Mouse (Mus musculus) MEL (cell line): Measurements from ENCODE around the gene Elp5. TPM values are rescaled to one million over a fixed set of nuclear protein-coding genes. Genes with fewer than 3 reads are reported as not detected.

Source experiments
- DNase-seq: peaks from one replicate; pipeline ENCODE4 v3.0.0; 2011; ENCODE audit warnings: low read depth, low spot score
- H3K27ac ChIP-seq: 2 replicates; pipeline ENCODE4 v1.5.1; 2012; ENCODE audit warnings: low read depth, mild to moderate bottlenecking, control low read depth, low read length, moderate library complexity; ENCODE audit not compliant: control insufficient read depth
- H3K27me3 ChIP-seq, 2 experiments: fragments of 150-350 bp in 1 of 2; sonication (generic) in 1 of 2; 2 replicates each; pipeline ENCODE4 v1.6.1; 2012; ENCODE audit warnings: low read length in 2 of 2, mild to moderate bottlenecking in 2 of 2, improper control_type of control experiment in 1 of 2, moderate library complexity in 1 of 2; ENCODE audit not compliant: insufficient read depth in 2 of 2, control insufficient read depth in 1 of 2
- H3K36me3 ChIP-seq, 2 experiments: 2 replicates each; pipeline ENCODE4 v1.6.1; 2012 to 2014; ENCODE audit warnings: low read length in 2 of 2, improper control_type of control experiment in 1 of 2, inconsistent platforms in 1 of 2, mild to moderate bottlenecking in 1 of 2; ENCODE audit not compliant: insufficient read depth in 2 of 2, control insufficient read depth in 1 of 2
- H3K4me1 ChIP-seq, 2 experiments: fragments of 150-350 bp in 1 of 2; sonication (generic) in 1 of 2; 2 replicates each; pipeline ENCODE4 v1.6.1; 2012; ENCODE audit warnings: low read length in 2 of 2, improper control_type of control experiment in 1 of 2, mild to moderate bottlenecking in 1 of 2; ENCODE audit not compliant: insufficient read depth in 2 of 2, control insufficient read depth in 1 of 2
- H3K4me3 ChIP-seq, 2 experiments: fragments of 150-350 bp in 1 of 2; sonication (generic) in 1 of 2; 2 replicates each; pipeline ENCODE4 v1.5.1; 2012; ENCODE audit warnings: low read depth in 2 of 2, low read length in 2 of 2, mild to moderate bottlenecking in 2 of 2, moderate library complexity in 2 of 2, control low read depth in 1 of 2, improper control_type of control experiment in 1 of 2; ENCODE audit not compliant: control insufficient read depth in 1 of 2, insufficient read depth in 1 of 2
- H3K79me2 ChIP-seq: 2 replicates; pipeline ENCODE4 v1.6.1; 2012; ENCODE audit warnings: mild to moderate bottlenecking, low read length, moderate library complexity; ENCODE audit not compliant: control insufficient read depth, poor library complexity, insufficient read depth
- H3K9ac ChIP-seq: 2 replicates; pipeline ENCODE4 v1.6.1; 2012; ENCODE audit warnings: low read depth, mild to moderate bottlenecking, control low read depth, low read length, moderate library complexity; ENCODE audit not compliant: control insufficient read depth, poor library complexity, severe bottlenecking
- H3K9me3 ChIP-seq: fragments of 150-350 bp; sonication (generic); replicated peaks from 2 replicates; pipeline ENCODE4 v1.6.1; 2012; ENCODE audit warnings: mild to moderate bottlenecking, low read length, improper control_type of control experiment, moderate library complexity; ENCODE audit not compliant: insufficient read depth
- CHD1 ChIP-seq: IDR thresholded peaks from 2 replicates; pipeline ENCODE4 v1.6.1; 2012; ENCODE audit warnings: low read depth, mild to moderate bottlenecking, inconsistent platforms, low read length, improper control_type of control experiment
- CTCF ChIP-seq, 3 experiments: IDR thresholded peaks in 2 of 3; conservative IDR thresholded peaks in 1 of 3; 2 replicates each; pipeline ENCODE4 v1.5.1; 2011 to 2012; ENCODE audit warnings: low read length in 3 of 3, low read depth in 2 of 3, mild to moderate bottlenecking in 2 of 3, improper control_type of control experiment in 1 of 3, inconsistent platforms in 1 of 3, mixed read lengths in 1 of 3, moderate library complexity in 1 of 3; ENCODE audit not compliant: control insufficient read depth in 1 of 3, insufficient read depth in 1 of 3, poor library complexity in 1 of 3, severe bottlenecking in 1 of 3
- EP300 ChIP-seq, 2 experiments: IDR thresholded peaks; 2 replicates each; pipeline ENCODE4 v1.6.1; 2011; ENCODE audit warnings: improper control_type of control experiment in 2 of 2, low read length in 2 of 2, low read depth in 1 of 2, mild to moderate bottlenecking in 1 of 2
- ETS1 ChIP-seq: IDR thresholded peaks from 2 replicates; pipeline ENCODE4 v1.6.1; 2012; ENCODE audit warnings: low read depth, mild to moderate bottlenecking, inconsistent platforms, low read length, improper control_type of control experiment, moderate library complexity
- HCFC1 ChIP-seq: IDR thresholded peaks from 2 replicates; pipeline ENCODE4 v1.6.1; 2012; ENCODE audit warnings: low read depth, mild to moderate bottlenecking, inconsistent platforms, low read length, improper control_type of control experiment, moderate library complexity
- KAT2A ChIP-seq: conservative IDR thresholded peaks from 2 replicates; pipeline ENCODE4 v1.6.1; 2012; ENCODE audit warnings: low read depth, low read length, improper control_type of control experiment, inconsistent platforms
- MAFK ChIP-seq: IDR thresholded peaks from 2 replicates; pipeline ENCODE4 v1.6.1; 2011; ENCODE audit warnings: low read depth, mild to moderate bottlenecking, low read length, improper control_type of control experiment, borderline replicate concordance
- MAX ChIP-seq: IDR thresholded peaks from 2 replicates; pipeline ENCODE4 v1.6.1; 2011; ENCODE audit warnings: low read length, improper control_type of control experiment
- MEF2A ChIP-seq: IDR thresholded peaks from 2 replicates; pipeline ENCODE4 v1.6.1; 2014; ENCODE audit warnings: low read depth, mild to moderate bottlenecking, inconsistent platforms, low read length, improper control_type of control experiment; ENCODE audit not compliant: poor library complexity, insufficient replicate concordance, severe bottlenecking; ENCODE audit errors: extremely low read depth
- MXI1 ChIP-seq: IDR thresholded peaks from 2 replicates; pipeline ENCODE4 v1.6.1; 2011; ENCODE audit warnings: mild to moderate bottlenecking, low read depth, low read length, improper control_type of control experiment
- NELFE ChIP-seq: IDR thresholded peaks from 2 replicates; pipeline ENCODE4 v1.6.1; 2011; ENCODE audit warnings: low read depth, low read length, improper control_type of control experiment
- NRF1 ChIP-seq: IDR thresholded peaks from 2 replicates; pipeline ENCODE4 v1.6.1; 2014; ENCODE audit warnings: low read depth, mild to moderate bottlenecking, inconsistent platforms, low read length, improper control_type of control experiment, moderate library complexity; ENCODE audit not compliant: poor library complexity, insufficient read depth, severe bottlenecking
- POLR2AphosphoS2 ChIP-seq: IDR thresholded peaks from 2 replicates; pipeline ENCODE4 v1.6.1; 2011; ENCODE audit warnings: low read length, improper control_type of control experiment
- POLR2AphosphoS5 ChIP-seq: IDR thresholded peaks from 2 replicates; pipeline ENCODE4 v1.6.1; 2012; ENCODE audit warnings: low read depth, borderline replicate concordance, mild to moderate bottlenecking, inconsistent platforms, low read length, moderate library complexity, mixed read lengths
- RCOR1 ChIP-seq: IDR thresholded peaks from 2 replicates; pipeline ENCODE4 v1.6.1; 2012; ENCODE audit warnings: low read depth, mild to moderate bottlenecking, inconsistent platforms, low read length, improper control_type of control experiment
- SIN3A ChIP-seq: IDR thresholded peaks from 2 replicates; pipeline ENCODE4 v1.6.1; 2012; ENCODE audit warnings: low read length, improper control_type of control experiment, inconsistent platforms
- USF1 ChIP-seq: IDR thresholded peaks from 2 replicates; pipeline ENCODE4 v1.6.1; 2014; ENCODE audit warnings: low read depth, mild to moderate bottlenecking, inconsistent platforms, low read length, improper control_type of control experiment, moderate library complexity
- USF2 ChIP-seq, 2 experiments: IDR thresholded peaks; 2 replicates each; pipeline ENCODE4 v1.6.1; 2011 to 2012; ENCODE audit warnings: improper control_type of control experiment in 2 of 2, low read length in 2 of 2, borderline replicate concordance in 1 of 2, inconsistent platforms in 1 of 2, low read depth in 1 of 2, mild to moderate bottlenecking in 1 of 2; ENCODE audit not compliant: insufficient read depth in 1 of 2
- ZC3H11A ChIP-seq: IDR thresholded peaks from 2 replicates; pipeline ENCODE4 v1.6.1; 2012; ENCODE audit warnings: low read depth, mild to moderate bottlenecking, inconsistent platforms, low read length, improper control_type of control experiment
- ZKSCAN1 ChIP-seq: IDR thresholded peaks from 2 replicates; pipeline ENCODE4 v1.6.1; 2012; ENCODE audit warnings: low read depth, mild to moderate bottlenecking, inconsistent platforms, low read length, improper control_type of control experiment, moderate library complexity
- ZMIZ1 ChIP-seq: IDR thresholded peaks from 2 replicates; pipeline ENCODE4 v1.6.1; 2012; ENCODE audit warnings: low read depth, mild to moderate bottlenecking, inconsistent platforms, low read length, improper control_type of control experiment, moderate library complexity
- polyA plus RNA-seq, 2 experiments: library from polyadenylated mRNA; stranded (reverse) in 1 of 2; unstranded in 1 of 2; fragments of >175 nt in 1 of 2; fragments of >200 nt in 1 of 2; gene quantifications; 2 replicates each; pipeline versions ENCODE4 v1.2.1 to v1.2.4; 2012; ENCODE audit warnings: low replicate concordance in 2 of 2, low read depth in 1 of 2; ENCODE audit not compliant: insufficient read length in 2 of 2, insufficient read depth in 1 of 2, missing spikeins in 1 of 2
- total RNA-seq: library from RNA; depleted of rRNA; stranded (reverse); fragments of 300-350 nt; gene quantifications from 2 replicates; pipeline ENCODE4 v1.2.3, GENCODE M21; 2012

The Elp5 gene
- total and polyA plus RNA-seq, 3 experiments: 189 to 222 TPM; not detected in 1

- TF ChIP-seq KAT2A: peak; percentile 95
- TF ChIP-seq POLR2AphosphoS2: peak; percentile 81
- peak; percentile 56; the same call in 1 of the 2 replicates for TF ChIP-seq NELFE
- TF ChIP-seq ZKSCAN1: no peak
- peak; percentile 63; the same call in 1 of the 2 replicates for TF ChIP-seq USF1
- peak; percentile 95 for TF ChIP-seq SIN3A
- peak; percentile 35; the same call in 1 of the 2 replicates for TF ChIP-seq MXI1
- peak; percentile 25; the same call in 1 of the 2 replicates for TF ChIP-seq ETS1
- TF ChIP-seq CHD1: no peak
- peak; percentile 80; the same call in 1 of the 2 replicates for TF ChIP-seq POLR2AphosphoS5
- TF ChIP-seq USF2 (IDR thresholded peaks at IDR 0.05; ENCODE audit: borderline replicate concordance in 1 of 2, insufficient read depth in 1 of 2, low read depth in 1 of 2, low read length in 2 of 2): no peak
- TF ChIP-seq ZC3H11A: no peak
- TF ChIP-seq MEF2A: 0 out of 2 replicates have a peak, but pooled peaks have one; percentile 21
- TF ChIP-seq MAFK: no peak
- no peak for TF ChIP-seq RCOR1
- 0 out of 2 replicates have a peak, but pooled peaks have one; percentile 16 for TF ChIP-seq MAX
Observed at GRCm38 (mm10) chr11:69995391-69995960, 13.2 kb upstream of the Elp5 start, which contains the start of gene Phf23 (continued).

- Histone ChIP-seq H3K27ac (no peak overlapping the region), H3K79me2 (peaks cover 31% of the 10 kb centered on the region), H3K4me3 (peak overlapping the region in 1 of 2 experiments; percentile 22; a peak in 1 of 4 replicates), H3K9ac (no peak overlapping the region), H3K4me1 (peaks cover 8 to 34% of the 10 kb centered on the region in 2 experiments), H3K36me3 (peaks cover 7 to 39% of the 10 kb centered on the region in 2 experiments), H3K9me3 (no peaks in the 10 kb centered on the region), H3K27me3 (no peaks in the 10 kb centered on the region)
- no peak for DNase-seq
- peak in 1 of 3 experiments; percentile 4; a peak in 1 of 6 replicates for TF ChIP-seq CTCF (IDR thresholded peaks at IDR 0.05 in 2 of 3, conservative IDR thresholded peaks at IDR 0.05 in 1 of 3; ENCODE audit: control insufficient read depth in 1 of 3, insufficient read depth in 1 of 3, low read depth in 2 of 3, low read length in 3 of 3, poor library complexity in 1 of 3, severe bottlenecking in 1 of 3)
- no peak for TF ChIP-seq HCFC1
- 0 out of 2 replicates have a peak, but pooled peaks have one; percentile 39 for TF ChIP-seq ZMIZ1
- TF ChIP-seq ZC3H11A: no peak
- TF ChIP-seq NRF1: no peak
- TF ChIP-seq EP300 (IDR thresholded peaks at IDR 0.05; ENCODE audit: low read depth in 1 of 2, low read length in 2 of 2): no peak
- TF ChIP-seq MAFK: no peak
Observed at GRCm38 (mm10) chr11:69994401-69995090, 12.2 kb upstream of the Elp5 start.
